Mouse (Mus musculus): ENCODE results near the gene Ndufs1.
"Not testable (repeated sequence)": the region's sequence is repeated elsewhere in the genome, so short reads cannot be mapped to it uniquely, and the experiment has no call there.

The Ndufs1 gene

GRCm38 (mm10) chr1:63176604-63177421, at the start of gene Ndufs1, which contains the start of gene Eef1b2:
Ndufs1 (minus strand) TSS chr1:63176833.
Eef1b2 (plus strand) TSS chr1:63176825.
- DNase-seq (ENCODE audit: low spot score in 2 of 2), result peak; percentile 95 to 97

- no peak for DNase-seq (ENCODE audit: low spot score in 2 of 2)
These were observed 49.3 kb upstream of the Ndufs1 start for GRCm38 (mm10) chr1:63225890-63226289.

- DNase-seq (ENCODE audit: low spot score in 2 of 2), result no peak
These were observed 48.4 kb upstream of the Ndufs1 start for GRCm38 (mm10) chr1:63225009-63225408.

DNA sequence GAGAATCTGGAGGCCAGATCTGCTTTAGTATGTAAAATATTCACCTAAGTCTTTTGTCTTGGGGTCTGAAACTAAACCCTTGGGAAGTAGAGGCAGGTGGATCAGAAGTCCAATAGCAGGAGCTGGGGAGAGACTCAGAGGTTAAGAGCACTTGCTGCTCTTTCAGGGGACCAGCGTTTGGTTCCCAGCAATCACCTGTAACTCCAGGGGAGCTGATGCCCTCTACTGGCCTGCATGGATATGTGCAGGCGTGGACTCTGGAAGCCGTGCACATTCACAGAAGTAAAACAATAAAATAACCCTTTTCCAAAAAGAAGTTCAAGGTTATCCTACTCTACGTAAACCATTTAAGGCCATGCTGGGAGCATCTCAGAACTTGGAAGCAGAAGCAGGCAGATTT, 42.6 kb upstream of the Ndufs1 start:
- no peak for DNase-seq (ENCODE audit: low spot score in 2 of 2)

GRCm38 (mm10) chr1:63214631-63215030, 38.0 kb upstream of the Ndufs1 start:
- no peak for DNase-seq (ENCODE audit: low spot score in 2 of 2)

DNA sequence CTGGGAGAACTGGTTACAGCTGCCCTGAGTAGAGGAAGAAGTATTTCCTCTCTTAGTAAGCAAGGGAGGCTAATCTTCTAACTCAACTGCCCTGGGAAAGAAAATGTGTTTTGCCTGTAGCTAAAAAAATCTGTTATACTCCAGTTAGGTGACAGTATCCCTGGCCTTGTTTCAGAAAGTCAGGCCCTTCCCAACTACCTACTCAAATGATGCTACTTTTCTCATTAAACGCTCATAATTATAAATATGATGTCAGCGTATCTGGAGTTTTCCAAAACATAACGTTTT, 37.6 kb upstream of the Ndufs1 start, which contains the start of gene Gpr1:
Gene Gpr1, minus strand, starts transcription at position 273 of the 288 bp plus-strand sequence.
- DNase-seq (ENCODE audit: low spot score in 2 of 2), result no peak

GRCm38 (mm10) chr1:63213478-63214270, 37.0 kb upstream of the Ndufs1 start:
- DNase-seq (ENCODE audit: low spot score in 2 of 2), result no peak

DNA sequence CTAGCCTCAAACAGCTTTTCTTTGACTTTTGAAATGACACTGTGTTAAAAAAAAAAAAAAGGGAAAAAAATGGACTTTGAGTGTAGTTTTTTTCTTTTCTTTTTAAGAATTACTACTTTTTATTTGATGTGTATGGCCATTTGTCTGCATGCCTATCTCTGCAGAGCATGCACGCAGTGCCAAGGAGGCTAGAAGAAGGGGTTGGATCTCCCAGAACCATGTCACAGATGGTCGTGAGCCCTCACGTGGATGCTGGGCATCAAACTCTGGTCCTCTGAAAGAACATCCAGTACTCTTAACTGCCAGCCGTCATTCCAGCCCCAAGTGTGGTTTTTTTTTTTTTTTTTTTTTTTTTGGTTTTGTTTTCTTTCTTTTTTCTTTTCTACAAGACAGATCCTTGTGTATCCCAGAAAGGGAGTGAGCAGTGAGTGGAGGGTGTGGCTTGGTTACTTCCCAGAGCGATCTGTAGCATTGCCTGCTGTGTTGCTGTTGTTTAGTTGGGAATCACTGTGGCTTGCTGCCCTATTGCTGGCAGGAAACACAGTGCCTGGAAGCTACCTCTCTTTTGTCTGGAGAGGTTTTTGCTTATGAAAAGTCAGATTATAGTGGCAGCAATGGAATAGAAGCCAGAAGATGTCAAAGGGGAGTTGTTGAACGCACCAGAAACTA, 33.4 kb upstream of the Ndufs1 start:
- DNase-seq (ENCODE audit: low spot score in 2 of 2), result no peak

DNA sequence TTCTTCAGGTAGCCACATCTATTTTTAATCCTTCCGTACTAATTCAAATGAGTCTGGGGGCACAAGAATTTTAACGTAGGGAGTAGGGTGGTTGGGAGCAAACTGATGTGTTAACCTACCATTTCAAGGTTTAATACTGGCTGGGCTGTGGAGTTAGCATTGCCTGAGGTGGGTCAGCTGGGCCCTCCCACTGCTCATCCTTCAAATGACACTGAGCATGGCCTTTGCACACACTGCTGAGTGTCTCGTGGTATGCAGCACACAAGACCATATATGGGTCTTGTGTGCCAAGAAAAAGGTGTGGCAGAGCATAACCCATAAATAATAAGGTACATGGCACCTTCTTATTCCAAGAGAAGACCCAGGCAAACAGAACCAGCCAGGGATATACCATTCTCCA, 31.0 kb upstream of the Ndufs1 start:
- no peak for DNase-seq (ENCODE audit: low spot score in 2 of 2)

DNA sequence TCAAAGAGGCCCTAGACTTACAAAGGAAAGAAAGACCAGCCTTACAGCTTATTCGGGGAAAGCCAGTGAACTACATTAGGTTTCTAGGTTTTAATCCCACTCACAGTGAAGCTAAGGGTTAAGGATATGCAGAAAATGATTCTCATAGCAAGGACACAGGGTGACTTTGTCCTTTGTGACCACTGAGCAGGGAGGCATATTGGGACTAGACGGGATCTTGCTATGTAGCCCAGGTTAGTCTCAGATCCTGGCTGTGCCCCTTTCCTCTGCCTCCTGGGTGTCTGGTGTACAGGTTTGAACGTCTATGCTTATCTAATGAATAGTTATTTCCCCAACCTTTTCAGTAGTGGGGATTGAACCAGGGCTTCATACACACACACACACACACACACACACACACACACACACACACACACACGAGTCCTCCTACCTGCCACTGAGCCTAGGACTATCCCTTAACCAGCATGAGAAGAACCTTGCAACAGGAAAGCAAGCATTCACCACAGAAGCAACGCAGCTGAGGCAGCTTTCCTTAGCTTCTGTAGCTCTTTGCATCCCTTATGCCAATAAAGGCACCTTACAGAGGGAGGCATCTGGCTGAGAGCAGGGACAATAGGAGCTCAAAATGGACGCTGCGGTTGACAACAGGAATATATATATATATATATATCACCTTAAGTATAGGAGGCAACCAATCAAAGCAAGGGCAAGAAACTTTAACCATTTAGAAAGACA, 28.2 kb upstream of the Ndufs1 start:
- DNase-seq (ENCODE audit: low spot score in 2 of 2), result no peak

DNA sequence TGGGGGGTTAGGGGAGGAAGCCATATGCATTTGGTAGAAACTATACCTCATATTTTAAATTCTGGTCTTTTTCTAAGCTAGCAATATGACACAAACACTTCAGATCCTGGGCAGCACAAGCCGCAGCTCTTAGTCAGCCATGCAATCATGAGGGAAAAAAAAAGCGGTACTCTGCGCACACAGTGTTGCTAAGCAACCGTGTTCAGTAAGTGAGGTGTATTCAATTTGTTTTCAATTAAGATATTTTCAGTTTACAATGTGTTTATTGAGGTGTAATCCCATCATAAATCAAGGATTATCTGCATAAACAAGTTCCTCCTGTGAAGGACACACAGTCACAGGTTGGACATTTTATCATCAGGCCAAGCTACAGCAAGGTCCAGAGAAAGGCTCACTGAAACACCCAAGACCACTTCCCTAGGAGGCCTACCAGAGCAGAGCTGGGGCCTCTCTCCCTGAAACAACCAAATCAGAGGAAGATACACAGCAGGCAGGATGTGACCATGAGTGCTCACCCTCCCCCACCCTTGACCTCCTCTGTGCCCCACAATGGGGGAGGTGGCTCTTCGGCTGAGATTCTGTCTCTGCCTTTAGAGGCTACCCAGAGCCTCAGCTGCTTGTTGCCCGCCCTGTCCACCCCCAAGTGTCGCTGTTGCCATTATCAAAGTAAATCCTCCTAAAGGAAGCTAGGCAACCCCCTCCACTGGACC, 27.5 kb upstream of the Ndufs1 start:
- DNase-seq (ENCODE audit: low spot score in 2 of 2), result peak in 1 of 2 experiments; percentile 18

GRCm38 (mm10) chr1:63203471-63203870, 26.8 kb upstream of the Ndufs1 start:
- no peak for DNase-seq (ENCODE audit: low spot score in 2 of 2)

- DNase-seq (ENCODE audit: low spot score in 2 of 2), result no peak
These were observed 25.0 kb upstream of the Ndufs1 start for GRCm38 (mm10) chr1:63201672-63202071.

DNA sequence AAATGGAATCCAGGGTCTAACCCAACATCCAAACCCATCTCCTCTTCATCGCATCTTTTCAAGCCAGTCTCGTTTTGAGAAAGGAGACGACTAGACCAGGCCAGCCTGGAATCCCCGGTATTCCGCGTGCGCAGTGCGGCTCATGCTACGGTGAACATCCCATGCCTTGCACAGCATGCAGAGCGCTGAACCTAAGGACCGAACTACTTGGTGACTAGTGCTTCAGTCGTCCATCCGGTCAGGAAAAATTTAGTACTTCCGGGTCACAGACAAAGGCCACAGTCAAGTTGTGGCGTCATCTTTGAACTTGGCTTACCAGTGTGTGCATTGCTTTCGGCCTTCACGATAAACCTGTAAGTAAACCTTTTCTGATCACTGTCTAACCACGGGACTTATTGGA, 23.7 kb upstream of the Ndufs1 start:
- no peak for DNase-seq (ENCODE audit: low spot score in 2 of 2)

GRCm38 (mm10) chr1:63199387-63199786, 22.8 kb upstream of the Ndufs1 start:
- no peak for DNase-seq (ENCODE audit: low spot score in 2 of 2)

GRCm38 (mm10) chr1:63195848-63196512, 19.3 kb upstream of the Ndufs1 start:
- no peak for DNase-seq (ENCODE audit: low spot score in 2 of 2)

DNA sequence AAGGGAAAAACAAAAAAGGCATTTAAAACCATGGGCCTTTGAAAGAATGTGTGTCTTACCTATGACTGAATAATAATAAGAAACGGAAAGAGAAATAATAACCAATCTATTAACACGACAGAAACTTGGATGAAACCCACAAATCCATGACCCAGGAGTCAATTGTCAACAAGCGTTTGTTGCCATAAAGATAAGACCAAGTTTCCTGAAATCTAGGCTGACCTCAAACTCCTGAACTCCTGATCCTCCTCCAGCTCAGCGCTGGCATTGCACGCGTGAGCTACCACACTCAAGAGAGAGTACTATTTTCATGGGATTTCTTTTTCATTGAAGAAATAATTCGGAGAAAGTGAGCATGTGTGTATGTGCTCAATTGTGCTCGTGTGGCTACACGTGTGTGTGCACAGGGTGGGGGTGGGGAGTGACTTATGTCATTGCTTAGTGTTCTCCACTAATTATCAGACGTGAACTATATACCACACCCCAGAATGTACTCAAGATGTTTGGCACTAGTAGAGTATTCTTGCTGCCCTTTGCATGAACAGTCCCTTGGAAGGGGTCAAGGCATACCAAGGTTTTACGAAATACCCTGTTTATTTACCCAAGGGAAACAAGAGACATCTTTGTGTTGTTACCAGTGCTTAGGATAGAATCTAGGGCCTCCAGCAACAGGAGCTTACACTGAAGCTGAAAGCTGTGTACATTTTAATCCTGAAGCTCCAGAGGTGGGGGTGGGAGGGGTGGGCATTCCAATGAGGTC, 15.9 kb upstream of the Ndufs1 start:
- no peak for DNase-seq (ENCODE audit: low spot score in 2 of 2)

- DNase-seq (ENCODE audit: low spot score in 2 of 2), result peak in 1 of 2 experiments; percentile 24
These were observed 14.2 kb upstream of the Ndufs1 start for GRCm38 (mm10) chr1:63190851-63191250.

DNA sequence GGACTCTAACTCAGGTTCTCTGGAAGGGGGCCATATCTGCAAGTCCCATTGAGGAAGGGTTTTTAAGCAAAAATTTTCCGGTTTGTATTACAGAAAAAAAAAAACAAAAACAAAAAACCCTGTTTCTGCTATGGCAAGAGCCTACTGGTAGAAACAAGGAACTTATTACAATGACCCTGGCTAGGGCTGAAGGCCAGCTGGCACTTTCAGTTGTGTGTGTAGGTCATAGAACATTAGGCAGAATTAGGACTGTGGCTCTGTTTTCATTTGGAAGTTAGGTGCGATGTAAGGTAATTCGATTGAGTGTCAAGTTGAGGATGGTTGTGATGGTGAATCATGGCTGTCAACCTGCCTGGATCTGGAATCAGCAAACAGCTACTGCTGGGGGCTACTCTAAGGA, 11.9 kb upstream of the Ndufs1 start:
- no peak for DNase-seq (ENCODE audit: low spot score in 2 of 2)

DNA sequence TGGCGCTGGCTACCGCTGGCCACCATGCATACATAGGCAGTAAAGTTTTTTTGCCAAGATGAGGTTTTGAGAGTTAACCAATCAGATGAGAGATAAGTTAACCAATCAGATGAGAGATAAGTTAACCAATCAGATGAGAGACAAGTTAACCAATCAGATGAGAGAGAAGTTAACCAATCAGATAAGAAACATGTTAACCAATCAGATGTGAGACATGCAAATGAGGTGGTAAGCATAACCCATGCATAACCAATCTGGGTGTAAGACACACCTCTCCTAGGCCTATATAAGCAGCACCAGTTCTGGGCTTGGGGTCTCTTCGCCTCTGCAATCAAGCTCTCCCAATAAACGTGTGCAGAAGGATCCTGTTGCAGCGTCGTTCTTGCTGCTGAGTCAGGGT, 8.8 kb upstream of the Ndufs1 start:
- not testable (repeated sequence) for DNase-seq (ENCODE audit: low spot score in 2 of 2)
